Mouse (Mus musculus) urinary bladder, postnatal 4 days (tissue): Measurements from ENCODE around the gene Adamts7.

Experiments
- DNase-seq, 2 experiments: peaks; one replicate each; pipeline ENCODE4 v3.0.0; 2021 to 2022; ENCODE audit warnings: low spot score in 2 of 2

Adamts7 gene

DNA sequence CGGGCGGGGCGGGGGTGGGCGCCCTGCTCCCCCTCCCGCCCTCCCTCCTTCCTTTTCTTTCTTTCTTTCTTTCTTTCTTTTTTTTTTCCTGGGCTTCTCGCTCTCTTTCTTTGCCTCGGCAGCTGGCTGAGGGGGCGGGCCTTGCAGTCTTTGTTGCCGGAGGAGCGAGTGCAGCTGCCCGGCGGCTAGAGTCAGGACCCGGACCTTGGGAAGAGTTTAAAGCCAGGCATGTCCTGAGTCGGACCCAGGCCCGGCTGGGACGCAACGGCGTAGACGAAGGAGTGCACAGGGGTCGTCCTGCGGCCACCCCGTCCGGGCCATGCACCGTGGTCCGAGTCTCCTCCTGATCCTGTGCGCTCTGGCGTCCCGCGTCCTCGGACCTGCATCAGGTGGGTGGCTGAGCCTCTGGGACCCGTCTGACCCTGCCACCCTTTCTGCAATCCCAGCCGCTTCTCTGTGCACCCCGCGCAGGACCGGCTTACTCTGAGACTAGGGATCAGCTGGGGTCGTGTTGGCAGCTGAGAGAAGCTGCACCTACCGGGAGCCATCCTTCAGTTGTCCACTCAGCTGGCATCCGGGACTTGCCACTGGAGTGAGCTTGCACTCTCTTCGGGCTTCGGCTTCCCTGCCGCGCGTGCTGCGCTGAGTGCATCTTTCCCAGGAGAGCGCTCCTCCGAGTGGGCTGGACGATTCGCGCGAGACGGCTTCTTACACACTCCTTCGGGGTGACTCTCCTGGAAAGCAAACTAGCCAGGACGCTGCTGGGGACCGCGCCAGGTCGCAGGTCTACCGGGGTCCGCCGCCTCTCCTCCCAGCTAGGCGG lies at the start of gene Adamts7:
Gene Adamts7 (plus strand): TSS at position 144 of the 823 bp plus-strand sequence.
- no peak for DNase-seq

DNA sequence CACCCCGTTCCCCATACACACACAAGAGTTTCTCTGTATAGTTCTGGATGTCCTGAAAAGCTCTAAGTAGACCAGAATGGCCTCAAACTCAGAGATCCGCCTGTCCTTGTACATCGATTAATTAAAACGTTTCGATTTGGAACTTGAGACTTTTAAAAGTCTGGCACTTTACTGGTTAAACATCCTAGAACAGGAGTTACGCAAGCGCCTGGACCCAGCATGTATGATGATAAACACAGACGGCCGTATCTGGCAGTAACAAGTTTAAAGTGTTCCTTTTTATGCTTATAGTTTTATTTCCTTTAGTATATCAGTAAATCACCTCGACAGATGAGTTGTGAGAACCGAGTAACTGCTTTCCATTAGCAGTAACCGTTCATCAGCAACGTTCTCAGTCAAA lies 49.7 kb upstream of the Adamts7 start:
- DNase-seq, result no peak

DNA sequence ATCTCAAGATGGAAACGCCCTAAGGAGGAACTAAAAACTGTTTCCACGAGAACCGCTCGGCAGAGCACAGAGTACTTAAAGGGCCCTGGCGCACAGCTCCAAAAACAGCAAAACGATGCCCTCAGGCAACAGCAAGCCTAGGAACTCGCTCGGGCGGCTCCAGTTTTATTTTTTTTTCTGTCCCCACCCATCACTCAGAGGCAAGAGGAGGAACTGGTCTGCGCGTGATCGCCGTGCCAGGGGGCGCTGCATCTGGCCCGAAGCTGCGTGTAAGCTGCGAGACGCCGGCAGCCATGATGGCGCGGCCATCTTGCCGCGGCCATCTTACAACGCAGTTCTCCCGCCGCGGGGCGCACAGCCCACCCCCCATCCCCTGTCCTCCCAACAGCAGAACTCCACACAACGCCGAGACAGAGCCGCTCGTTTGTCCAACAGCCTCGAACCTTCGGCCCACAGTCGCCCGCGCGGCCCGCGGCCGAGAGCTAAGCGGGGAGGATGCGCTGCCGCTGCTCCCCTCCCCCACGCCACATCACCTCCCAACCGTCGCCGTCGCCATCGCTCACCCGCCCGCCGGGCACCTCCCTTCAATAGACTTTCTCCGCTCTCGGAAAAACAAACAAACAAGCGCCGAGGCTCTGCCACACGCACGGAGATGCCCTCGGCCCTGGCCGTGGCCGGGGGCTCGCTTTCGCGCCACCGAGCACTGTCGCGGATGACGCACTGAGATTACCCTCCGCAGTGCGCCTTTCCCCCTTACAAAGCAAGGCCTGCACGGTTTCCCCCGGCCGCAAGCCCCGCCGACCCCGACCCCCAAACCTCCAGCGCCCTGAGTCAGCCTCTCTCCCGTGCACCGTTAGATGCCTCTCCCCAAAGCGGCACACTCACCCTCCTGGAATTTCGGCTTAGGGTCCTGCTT lies 49.0 kb upstream of the Adamts7 start:
- peak; percentile 88 to 89 for DNase-seq

DNA sequence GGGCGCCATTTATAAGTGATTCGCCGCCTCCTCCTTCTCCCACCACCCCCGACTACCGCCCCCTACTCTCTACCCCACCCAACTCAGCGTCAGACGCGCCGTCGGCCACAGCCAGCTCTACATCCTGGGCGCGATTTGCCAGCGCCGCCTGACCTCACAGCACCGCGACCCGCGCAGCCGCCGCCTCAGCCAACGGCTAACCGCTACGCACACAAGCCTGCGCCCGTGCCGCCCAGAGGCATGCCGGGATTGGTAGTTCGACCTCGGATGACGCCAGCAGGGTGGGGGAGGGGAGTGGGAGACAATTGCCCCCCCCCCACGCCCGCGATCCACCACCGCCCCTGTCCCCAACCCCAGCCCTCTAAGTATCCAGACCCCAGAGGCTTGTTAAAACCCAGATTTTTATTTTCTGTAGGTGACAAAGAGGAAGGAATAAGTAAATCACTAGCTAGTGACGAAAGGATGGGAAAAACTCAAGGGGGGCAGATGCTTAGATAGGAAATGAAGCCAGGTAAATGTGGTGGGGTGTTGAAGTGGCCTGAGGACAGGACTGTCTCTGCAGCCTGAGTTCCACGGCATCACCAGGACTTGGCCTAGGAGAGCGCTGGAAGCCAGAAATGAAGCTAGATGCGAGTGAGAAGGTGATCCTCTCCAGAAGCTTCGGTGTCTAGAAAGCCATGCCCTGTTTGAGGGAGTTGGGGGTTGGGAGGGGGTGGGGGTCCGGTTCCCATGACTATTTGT lies 48.1 kb upstream of the Adamts7 start, which contains the start of gene Morf4l1:
Gene Morf4l1 (minus strand): TSS at position 208 of the 741 bp plus-strand sequence.
- DNase-seq, result peak; percentile 97 to 98

DNA sequence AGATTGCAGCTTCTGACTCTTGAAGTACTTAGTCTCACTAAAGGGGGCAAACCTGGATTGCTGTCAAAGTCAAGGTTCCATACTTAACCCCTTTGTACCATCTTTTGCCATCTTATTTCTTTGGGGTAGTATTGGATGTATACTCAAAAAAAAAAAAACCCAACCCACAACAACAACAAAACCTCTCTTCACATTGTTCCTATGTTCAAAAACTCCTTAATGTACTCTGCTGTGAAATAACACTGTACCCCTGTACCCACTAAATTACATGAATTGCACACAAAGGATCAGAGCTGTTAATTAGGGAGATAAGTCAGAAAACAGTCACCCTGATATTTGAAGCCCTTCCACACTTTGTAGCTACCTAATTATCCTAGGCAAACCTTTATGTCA lies 47.6 kb upstream of the Adamts7 start:
- DNase-seq, result no peak

DNA sequence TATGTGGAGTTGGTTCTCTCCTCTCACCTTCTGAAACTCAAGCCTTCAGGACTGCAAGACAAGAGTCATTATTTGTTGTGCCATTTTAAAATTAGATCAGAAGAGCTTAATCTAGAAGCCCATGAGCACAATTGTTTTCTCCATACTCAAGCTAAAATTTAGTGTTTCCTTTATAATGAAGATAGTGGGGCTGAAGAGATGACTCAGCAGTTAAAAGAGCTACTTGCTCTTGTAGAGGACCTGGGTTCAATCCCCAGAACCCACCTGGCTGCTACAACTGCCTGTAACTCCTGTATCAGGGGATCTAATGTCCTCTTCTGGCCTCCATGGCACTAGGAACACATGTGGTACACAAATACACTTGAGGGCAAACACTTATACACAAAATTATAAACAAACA lies 45.6 kb upstream of the Adamts7 start:
- no peak for DNase-seq

DNA sequence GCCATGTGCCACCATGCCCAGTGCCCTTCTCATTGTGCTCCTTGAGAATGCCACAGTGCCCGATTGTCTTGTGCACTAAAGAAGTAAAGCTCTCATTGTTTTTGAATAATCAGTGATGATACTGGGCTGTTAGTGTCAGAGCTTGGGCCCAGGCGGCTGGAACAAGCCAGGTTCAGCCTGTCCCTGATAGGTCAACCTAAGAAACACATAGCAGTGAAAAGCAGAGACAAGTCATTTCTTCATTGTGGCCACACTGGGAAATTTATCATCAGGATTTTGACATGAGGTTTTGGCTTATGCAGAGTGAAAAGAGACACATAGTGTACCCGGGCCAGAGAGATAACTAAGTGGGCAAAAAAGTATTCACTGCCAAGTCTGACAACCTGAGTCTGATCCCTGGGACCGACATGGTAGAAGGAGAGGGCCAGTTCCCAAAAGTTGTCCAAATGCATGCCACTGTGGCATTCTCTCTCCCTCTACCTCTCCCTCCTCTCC lies 40.6 kb upstream of the Adamts7 start:
- DNase-seq, result no peak

DNA sequence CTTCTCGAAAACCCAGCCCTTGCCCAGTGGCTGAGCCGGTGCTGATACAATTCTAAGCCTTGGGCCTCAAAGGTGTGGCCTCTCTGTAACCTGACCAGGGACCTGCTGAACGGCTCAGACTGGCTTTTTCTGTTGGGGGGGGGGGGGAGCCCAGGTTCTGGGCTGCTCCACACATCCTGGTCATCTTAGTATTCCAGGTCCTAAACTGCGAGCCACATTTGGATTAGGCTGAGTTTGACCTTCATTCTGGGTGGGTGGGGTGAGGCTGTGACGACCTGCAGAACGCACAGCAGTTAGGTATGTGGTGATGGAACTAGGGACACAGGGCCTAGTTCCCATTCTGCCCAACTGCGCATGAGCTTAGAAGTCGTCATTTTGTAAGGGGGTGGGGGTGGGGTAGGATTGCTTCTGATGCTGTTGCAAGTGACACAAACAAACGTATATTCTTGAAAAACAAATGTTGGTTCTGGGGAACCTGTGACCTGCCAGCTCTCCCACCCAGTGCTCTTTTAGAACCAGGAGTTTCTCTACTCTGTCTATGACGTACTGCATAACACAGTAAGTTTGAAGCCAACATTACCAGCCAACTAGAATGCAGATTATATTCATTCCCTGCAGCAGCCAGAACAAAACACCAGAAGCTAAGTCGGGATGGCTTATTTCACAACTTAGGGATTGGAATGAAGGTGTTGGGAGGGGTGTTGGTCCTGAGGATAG lies 38.6 kb upstream of the Adamts7 start:
- DNase-seq, result no peak

DNA sequence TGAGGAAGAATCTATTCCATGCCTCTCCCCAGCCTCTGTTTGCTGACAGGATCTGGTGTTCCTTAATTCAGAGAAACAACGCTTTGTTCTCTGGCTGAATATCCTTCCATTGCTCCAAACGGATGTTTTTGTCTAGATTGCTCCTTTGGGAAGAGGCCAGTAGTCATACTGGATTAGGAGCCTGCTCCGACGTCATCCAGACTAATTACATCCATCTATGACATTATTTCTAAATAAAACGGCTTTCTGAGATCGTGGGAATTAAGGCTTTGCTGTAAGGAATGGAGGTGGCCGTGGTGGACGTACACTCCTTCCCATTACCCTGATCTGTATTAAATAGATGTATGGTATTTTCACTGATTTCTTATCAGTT lies 38.0 kb upstream of the Adamts7 start:
- no peak for DNase-seq

DNA sequence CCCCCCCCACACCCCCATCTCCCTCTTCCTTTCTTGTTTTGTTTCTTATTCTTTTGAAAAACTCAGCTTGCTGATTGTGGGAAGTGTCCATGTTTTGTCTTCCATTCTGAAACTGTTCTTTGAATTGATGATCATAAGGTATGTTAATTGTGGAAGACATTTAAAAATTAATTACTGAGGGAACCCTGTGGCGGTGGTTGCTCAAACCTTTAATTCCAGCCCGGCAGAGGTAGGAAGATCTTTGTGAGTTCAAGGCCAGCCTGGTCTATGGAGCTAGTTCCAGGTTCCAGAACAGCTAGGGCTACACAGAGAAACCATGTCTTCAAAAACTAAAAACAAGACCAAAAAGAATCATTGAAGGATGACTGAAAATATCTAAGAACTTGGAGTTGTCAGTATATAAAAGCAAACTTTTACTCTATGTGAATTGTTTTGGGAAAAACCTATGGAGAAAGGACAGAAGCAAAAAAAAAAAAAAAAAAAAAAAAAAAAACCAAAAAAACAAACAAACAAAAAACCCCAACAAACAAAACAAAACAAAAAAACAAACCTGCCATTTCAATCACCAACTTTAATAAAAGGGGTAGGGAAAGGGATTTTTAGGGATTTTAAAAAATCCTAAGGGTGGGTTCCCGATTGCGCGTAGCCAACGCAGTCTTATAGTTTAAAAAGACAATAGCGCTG lies 37.3 kb upstream of the Adamts7 start:
- DNase-seq, result no peak

DNA sequence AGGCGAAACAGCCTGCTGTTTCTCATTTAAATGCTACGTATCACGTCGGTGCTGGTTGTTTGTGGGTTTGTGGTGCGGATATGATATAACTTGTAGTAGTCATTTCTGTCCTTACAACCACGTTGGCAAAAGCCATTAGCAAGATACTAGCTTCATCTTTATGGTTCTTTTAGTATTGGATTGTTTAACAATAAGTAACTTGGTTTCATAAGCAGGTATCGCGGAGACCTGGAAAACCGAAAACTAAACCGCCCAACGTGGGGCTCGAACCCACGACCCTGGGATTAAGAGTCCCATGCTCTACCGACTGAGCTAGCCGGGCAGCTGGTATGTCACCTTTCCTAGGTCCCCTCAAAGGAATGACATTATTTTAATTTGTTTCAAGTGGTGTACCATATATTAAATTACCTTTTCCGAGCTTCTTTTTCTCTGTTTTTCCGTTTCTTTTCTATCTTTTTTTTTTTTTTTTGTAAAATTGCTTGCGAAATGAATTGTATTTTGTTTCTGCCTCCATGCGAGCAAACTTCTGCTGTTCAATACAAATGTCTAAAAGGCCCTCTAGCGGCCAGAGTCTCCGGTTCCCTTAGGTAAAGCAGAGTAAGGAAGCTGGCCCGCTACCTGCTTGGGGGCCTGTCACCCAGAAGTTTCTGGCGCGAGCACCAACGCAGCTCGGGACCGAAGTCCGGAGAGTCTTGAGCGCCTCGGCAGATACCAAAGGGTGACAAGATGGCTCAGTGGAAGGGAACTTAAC lies 36.4 kb upstream of the Adamts7 start:
- DNase-seq, result peak; percentile 55 to 75

DNA sequence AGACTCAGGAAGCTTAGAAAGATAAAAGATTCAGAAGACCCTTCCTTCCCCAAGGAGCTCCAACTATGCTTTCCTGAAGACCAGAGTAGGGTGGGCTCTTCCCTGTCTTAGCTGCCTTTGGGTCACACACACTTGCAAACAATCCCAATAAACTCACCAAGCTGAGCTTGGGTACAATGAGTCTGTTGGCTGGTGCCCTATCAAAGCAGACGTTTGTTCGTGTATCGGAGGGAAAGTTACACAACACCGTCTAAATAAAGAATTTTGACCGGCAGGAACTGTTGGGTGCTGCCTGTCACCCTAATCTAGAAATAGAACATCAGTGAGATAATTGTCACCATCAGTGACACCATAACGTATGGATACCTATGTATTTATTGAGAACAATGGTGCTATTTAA lies 35.7 kb upstream of the Adamts7 start:
- DNase-seq, result no peak

DNA sequence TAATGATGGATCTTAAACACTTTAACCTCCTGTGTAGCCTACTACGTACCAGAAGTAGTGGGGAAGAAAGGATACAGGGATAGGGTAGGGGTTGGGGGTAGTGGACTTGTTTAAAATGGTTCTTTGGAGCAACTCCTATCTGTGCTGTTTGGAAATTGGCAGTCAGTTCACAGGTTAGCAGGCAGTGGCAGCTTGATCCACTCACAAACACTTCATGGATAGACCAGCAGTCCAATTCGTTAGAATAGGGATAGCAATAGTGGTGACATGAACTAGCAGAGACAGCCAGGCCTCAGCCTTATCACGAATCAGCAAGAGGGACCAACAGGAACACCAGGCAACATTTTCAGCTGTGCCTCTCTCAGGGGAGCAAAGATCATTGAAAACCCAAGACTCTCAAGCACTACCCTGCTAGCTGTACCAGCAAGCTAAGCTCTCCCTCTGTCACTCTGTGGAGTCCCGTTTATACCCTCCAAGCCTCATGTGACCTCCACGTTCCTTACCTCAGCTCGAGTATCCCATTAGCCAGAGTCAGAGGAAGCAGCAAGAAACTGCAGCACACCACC lies 34.1 kb upstream of the Adamts7 start:
- no peak for DNase-seq

DNA sequence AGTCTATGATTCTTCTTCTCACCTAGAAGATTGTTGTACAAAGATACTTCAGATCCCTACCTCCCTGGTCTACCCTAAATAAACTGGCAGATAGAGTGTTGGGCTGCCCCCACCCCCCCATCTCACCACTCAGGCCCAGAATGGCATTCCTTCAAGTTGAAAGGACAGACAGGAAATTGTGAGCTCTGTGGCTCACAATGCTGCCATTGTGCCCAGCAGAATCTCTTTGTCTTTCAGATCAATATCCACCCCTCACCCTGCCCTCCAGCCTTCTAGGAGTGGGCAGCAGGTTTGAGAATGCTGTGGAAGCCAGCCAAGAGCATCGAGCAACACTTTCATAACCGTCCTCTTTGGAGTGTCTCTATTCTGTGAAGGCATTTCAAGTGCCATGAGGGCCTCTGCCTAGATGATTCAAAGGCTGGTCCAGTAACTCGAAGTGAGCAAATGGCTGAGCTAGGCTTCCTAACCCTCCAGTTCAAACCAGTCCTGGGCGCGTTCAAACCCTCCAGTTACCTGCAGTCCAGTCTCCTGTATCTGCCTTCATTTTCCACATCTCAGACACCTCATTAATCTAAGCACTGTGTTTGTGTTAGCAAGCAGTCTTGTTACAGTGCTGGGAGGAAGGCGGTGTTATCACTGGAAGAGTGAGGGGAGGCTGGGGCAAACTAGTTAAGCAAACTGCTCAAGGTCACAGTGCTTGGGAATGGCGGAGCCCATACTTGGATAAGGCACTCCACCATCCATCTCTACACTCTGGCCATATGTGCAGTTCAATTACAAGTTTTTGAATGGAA lies 29.1 kb upstream of the Adamts7 start:
- no peak for DNase-seq

DNA sequence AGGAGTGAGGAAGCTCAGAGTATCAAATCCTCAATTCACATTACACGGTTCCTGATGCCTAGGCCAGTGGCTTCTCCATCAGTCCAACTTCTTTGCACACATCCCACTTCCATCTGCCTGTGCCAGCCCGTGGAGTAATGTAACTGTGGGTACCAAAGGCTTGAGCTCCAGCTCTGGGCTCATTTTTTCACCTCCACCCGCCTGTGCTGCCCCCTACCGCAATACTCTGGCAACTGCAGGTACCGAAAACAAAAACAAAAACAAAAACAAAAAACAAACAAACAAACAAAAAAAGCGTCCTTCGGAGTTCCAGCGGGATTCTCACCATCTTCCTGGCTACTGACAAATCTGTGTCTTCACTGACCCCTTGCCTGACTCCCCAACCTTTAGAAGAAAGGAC lies 27.4 kb upstream of the Adamts7 start:
- DNase-seq, result no peak

DNA sequence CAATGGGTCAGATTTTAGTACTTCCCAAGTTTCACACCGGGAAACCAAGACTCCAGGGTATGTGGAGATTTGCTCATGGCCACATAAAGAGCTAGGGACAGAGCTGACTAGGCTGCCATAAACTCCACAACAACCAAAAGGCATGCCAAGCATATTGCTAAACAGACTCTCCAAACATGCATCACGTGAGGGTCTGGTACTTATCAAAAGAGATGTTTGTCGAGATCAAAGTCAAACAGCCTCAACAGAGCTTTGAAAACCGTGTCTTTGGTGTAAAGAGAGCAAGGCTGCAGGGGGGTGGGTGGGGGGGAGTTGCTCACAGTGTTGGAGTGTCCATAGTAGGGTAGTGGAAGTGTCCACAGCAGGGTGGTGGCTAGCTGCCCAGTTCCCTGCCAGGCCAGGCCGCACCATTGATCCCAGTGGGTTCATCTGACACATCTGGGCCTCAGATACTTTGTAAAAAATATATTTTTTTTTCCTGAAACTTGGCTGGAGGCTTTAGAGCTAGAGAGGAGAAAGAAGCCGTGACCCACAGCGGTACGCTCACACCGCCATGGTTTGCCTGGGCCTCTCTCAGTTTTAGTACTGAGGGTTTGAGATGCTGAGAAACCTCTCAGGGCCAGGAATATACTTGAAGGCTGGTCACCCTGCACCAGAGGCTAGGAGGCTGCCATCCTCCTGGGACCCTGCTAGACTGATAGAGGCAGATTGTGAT lies 26.7 kb upstream of the Adamts7 start:
- DNase-seq, result no peak

DNA sequence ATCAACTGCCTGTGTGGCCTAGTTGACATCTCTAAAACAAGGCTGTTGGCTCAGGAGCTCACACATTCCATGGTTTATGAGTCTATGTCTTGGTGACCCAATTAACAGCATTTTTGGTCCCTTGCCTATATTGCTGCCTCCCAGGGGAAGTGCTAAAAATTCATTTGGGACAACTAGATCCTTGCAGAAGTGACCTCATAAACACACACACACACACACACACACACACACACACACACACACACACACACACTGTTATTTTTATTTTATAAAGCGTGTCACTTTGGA lies 26.2 kb upstream of the Adamts7 start:
- DNase-seq, result no peak

DNA sequence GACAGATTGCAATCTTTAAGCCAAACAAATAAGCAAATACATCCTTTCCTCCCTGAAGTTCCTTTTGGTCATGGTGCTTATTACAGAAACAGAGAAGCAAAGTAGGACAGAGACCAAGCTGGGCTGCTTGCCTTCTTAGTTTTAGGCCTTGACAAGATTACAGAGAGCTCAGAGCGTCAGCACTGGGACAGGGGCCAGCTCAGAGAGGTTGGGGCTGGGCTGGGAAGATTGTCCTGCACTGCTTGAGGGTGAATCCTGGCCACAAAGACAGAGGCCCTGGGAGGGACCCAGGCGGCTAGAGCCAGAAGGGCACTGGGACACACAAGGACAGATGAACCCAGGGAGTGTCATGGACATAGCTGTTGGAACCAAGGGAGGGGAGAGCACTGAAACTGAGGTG lies 17.1 kb upstream of the Adamts7 start:
- peak in 1 of 2 experiments; percentile 73 for DNase-seq
